Mouse (Mus musculus) limb, embryonic 11.5 days (tissue): ENCODE data around the gene Lin9. TPM values are rescaled to one million over a fixed set of nuclear protein-coding genes. Genes with fewer than 3 reads are reported as not detected.
A peak's percentile ranks its signal among the peaks of the same experiment; 100 is the strongest.
"Not testable (repeated sequence)": the region's sequence is repeated elsewhere in the genome, so short reads cannot be mapped to it uniquely, and the experiment has no call there.

ENCODE experiments used
- ATAC-seq: fragments of 200-750 bp; cut with Nextera tagmentation; 2 replicates; pipeline ENCODE4 v1.8.0; 2017; ENCODE audit warnings: low read depth; ENCODE audit not compliant: insufficient number of reproducible peaks, low FRiP score, low TSS enrichment
- DNase-seq: peaks from one replicate; pipeline ENCODE4 v3.0.0-alpha.2; 2015; ENCODE audit warnings: low spot score
- H3K27ac ChIP-seq: fragments of 300-500 bp; sonication (generic); replicated peaks from 2 replicates; pipeline ENCODE4 v1.5.1; 2014; ENCODE audit warnings: low read depth, mild to moderate bottlenecking, low read length
- H3K27me3 ChIP-seq: fragments of 300-500 bp; sonication (generic); 2 replicates; pipeline ENCODE4 v1.6.1; 2014; ENCODE audit warnings: mild to moderate bottlenecking, low read length, mixed read lengths; ENCODE audit not compliant: control insufficient read depth, insufficient read depth
- H3K36me3 ChIP-seq: fragments of 300-500 bp; sonication (generic); 2 replicates; pipeline ENCODE4 v1.6.1; 2014; ENCODE audit warnings: mild to moderate bottlenecking, low read length, moderate library complexity, mixed read lengths; ENCODE audit not compliant: control insufficient read depth, insufficient read depth
- H3K4me1 ChIP-seq: fragments of 300-500 bp; sonication (generic); 2 replicates; pipeline ENCODE4 v1.6.1; 2014; ENCODE audit warnings: low read length, mixed read lengths; ENCODE audit not compliant: control insufficient read depth, insufficient read depth
- H3K4me2 ChIP-seq: fragments of 300-500 bp; sonication (generic); 2 replicates; pipeline ENCODE4 v1.6.1; 2014; ENCODE audit warnings: low read depth, mild to moderate bottlenecking, moderate library complexity; ENCODE audit not compliant: severe bottlenecking
- H3K4me3 ChIP-seq: fragments of 300-500 bp; sonication (generic); 2 replicates; pipeline ENCODE4 v1.5.1; 2014; ENCODE audit warnings: low read depth, low read length
- H3K9ac ChIP-seq: fragments of 300-500 bp; sonication (generic); 2 replicates; pipeline ENCODE4 v1.6.1; 2014; ENCODE audit warnings: mild to moderate bottlenecking, low read length
- H3K9me3 ChIP-seq: fragments of 300-500 bp; sonication (generic); 2 replicates; pipeline ENCODE4 v1.6.1; 2016; ENCODE audit warnings: low read length; ENCODE audit not compliant: control insufficient read depth
- WGBS: fragments of 180-500 bp; shearing (Covaris S2); extraction: QIAGEN DNeasy Blood & Tissue Kit; methylation state at CpG from one replicate; pipeline ENCODE4 v1.1.7; 2014; 5-methylcytosine and 5-hydroxymethylcytosine counted together
- polyA plus RNA-seq: library from polyadenylated mRNA; unstranded; fragments of >200 nt; fragmentation: Nextera tagmentation; extraction: Ambion mirVana; gene quantifications from 2 replicates; pipeline ENCODE4 v1.2.1, GENCODE M21; 2014

Gene Lin9
- 24.6 and 25.9 TPM in 2 replicates for polyA plus RNA-seq

DNA sequence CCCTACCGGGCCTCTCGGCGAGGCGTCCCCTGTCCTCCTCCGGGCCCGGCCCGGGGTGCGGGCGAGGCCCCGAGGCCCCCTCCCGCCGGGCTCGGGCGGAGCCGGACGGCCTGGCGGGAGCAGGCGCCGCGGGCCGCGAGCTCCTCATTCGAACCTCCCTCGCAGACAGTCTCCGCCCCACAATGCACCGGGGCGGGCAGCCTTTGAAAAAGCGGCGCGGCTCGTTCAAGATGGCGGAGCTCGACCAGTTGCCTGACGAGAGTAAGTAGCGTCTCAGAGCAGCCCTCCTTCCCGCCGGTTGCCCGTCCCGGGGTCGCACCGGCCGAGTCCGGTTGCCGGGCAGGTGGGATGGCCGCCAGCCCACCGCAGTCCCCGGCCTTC, at the start of gene Lin9:
TSS of gene Lin9 (plus strand) at position 14 of the 381 bp plus-strand sequence.
- H3K4me1 ChIP-seq = no peaks in the 10 kb centered on the region; the same call in 1 of the 2 replicates
- H3K27me3 ChIP-seq = no peaks in the 10 kb centered on the region
- DNase-seq (peak; percentile 97), ATAC-seq (peak; percentile 84)
- under 1% methylated on average over 36 of the region's 47 CpGs for WGBS
- peak within 1 kb of the TSS; percentile 100 for H3K9ac ChIP-seq
- peak within 1 kb of the TSS; percentile 78 for H3K4me2 ChIP-seq
- H3K4me3 ChIP-seq = peak within 1 kb of the TSS; percentile 97
- no peaks in the 10 kb centered on the region for H3K9me3 ChIP-seq
- no peaks in the 10 kb centered on the region; the same call in 1 of the 2 replicates for H3K36me3 ChIP-seq
- peak within 1 kb of the TSS; percentile 98 for H3K27ac ChIP-seq

DNA sequence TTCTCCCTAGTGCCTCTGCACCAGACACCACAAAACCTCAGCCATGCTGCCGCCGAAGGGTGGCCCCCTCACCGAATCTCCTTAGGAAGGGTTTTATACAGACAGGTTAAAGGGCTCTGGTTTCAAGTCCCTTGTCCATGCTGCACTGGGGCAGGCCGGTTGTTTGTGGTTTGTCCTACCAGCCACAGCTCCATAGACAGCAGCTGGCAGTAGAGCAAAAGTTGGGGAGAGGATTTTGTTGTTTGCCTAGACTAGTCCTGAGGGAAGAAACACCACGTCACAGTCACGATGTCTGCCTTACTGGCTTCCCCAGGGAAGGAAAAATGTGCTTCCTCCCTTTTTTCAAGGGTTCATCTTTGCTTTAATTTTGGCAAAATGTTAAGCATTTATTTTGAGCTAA, 40.4 kb upstream of the Lin9 start:
- Histone ChIP-seq H3K9me3 (no peaks in the 10 kb centered on the region), H3K4me3 (no peak overlapping the region), H3K36me3 (peaks cover 41% of the 10 kb centered on the region), H3K4me2 (no peak overlapping the region), H3K4me1 (no peaks in the 10 kb centered on the region), H3K27me3 (no peaks in the 10 kb centered on the region), H3K27ac (no peak overlapping the region), H3K9ac (no peak overlapping the region)
- DNase-seq (no peak), ATAC-seq (no peak)
- WGBS = 91% methylated on average over 6 of the region's 6 CpGs

- H3K27ac ChIP-seq = no peak overlapping the region
- no peaks in the 10 kb centered on the region for H3K9me3 ChIP-seq
- no peak overlapping the region for H3K9ac ChIP-seq
- H3K4me2 ChIP-seq = no peak overlapping the region
- H3K27me3 ChIP-seq = no peaks in the 10 kb centered on the region
- H3K4me1 ChIP-seq = no peaks in the 10 kb centered on the region
- DNase-seq (no peak), ATAC-seq (no peak)
- WGBS = 91% methylated on average over 6 of the region's 6 CpGs
- peaks cover 36% of the 10 kb centered on the region for H3K36me3 ChIP-seq
- H3K4me3 ChIP-seq = no peak overlapping the region
These were observed 39.1 kb upstream of the Lin9 start for GRCm38 (mm10) chr1:180601806-180602205.

DNA sequence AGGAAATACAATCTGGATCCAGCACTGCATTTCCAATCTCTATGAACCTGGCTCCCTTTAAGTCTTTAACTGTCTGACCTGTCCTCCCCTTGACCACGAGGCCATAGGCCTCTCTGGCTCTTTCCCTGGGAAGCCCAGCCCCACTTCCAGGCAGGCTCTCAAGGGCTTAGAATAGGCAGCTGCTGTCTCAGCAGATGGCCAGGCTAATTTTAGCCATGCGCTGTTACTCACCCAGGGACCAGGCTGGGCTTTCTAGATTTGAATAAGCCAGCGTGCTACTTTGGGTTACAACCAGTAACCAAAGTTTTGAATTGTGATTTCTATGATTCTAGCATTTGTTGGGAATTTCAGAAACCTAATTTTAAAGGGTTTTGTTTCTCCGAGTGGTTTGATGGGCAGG, 36.4 kb upstream of the Lin9 start:
- H3K9ac ChIP-seq = no peak overlapping the region
- peaks cover 12% of the 10 kb centered on the region for H3K36me3 ChIP-seq
- no peak overlapping the region for H3K27ac ChIP-seq
- WGBS = 76% methylated on average over 4 of the region's 4 CpGs
- no peaks in the 10 kb centered on the region for H3K9me3 ChIP-seq
- no peak overlapping the region for H3K4me2 ChIP-seq
- DNase-seq (no peak), ATAC-seq (no peak)
- H3K27me3 ChIP-seq = no peaks in the 10 kb centered on the region
- no peak overlapping the region for H3K4me3 ChIP-seq
- no peaks in the 10 kb centered on the region for H3K4me1 ChIP-seq

DNA sequence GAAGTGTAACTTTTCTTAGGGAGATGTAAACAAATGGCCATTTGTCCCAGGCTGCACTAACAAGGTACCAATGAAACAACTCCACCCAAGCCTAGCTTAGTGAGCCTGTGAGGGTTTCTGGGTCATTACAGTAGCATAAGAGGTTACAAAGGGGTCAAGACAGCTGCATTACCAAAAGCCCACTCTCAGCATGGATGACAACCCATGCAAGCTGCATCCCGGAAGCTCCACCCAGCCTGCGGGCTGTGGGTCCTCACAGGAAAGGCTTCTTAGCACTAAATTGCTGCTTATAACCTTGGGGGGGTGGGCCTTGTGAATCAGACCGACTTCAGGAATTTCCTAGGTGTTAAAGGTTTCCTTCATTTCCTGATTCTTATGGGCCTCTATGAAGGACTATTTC, 34.8 kb upstream of the Lin9 start:
- peaks cover 6% of the 10 kb centered on the region for H3K36me3 ChIP-seq
- H3K9ac ChIP-seq = no peak overlapping the region
- ATAC-seq = no peak

GRCm38 (mm10) chr1:180606796-180607577, 34.0 kb upstream of the Lin9 start:
- Histone ChIP-seq H3K36me3 (peaks cover 4% of the 10 kb centered on the region; the same call in 1 of the 2 replicates), H3K4me2 (no peak overlapping the region), H3K9ac (no peak overlapping the region), H3K9me3 (no peaks in the 10 kb centered on the region; the same call in 1 of the 2 replicates), H3K27me3 (no peaks in the 10 kb centered on the region), H3K4me3 (no peak overlapping the region), H3K27ac (no peak overlapping the region), H3K4me1 (no peaks in the 10 kb centered on the region)
- no peak for DNase-seq
- no peak for ATAC-seq
- 60% methylated on average over 10 of the region's 10 CpGs for WGBS

More for the DNA sequence above, 34.8 kb upstream of the Lin9 start:
- H3K4me1 ChIP-seq = no peaks in the 10 kb centered on the region
- H3K9me3 ChIP-seq = no peaks in the 10 kb centered on the region
- H3K27ac ChIP-seq = no peak overlapping the region
- WGBS = 24% methylated on average over 3 of the region's 3 CpGs
- DNase-seq = no peak
- H3K4me2 ChIP-seq = no peak overlapping the region
- H3K27me3 ChIP-seq = no peaks in the 10 kb centered on the region
- no peak overlapping the region for H3K4me3 ChIP-seq

DNA sequence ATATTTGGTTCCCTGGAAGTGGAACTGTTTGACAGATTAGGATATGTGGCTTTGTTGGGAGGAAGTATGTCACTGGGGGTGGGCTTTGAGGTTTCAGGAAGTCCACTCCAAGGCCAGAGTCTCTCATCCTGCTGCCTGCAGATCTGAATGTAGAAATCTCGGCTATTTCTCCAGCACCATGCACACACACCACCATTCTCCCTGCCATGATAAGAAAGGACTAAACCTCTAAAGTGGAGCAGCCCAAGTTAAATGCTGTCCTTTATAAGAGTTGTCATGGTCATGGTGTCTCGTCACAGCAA, 33.4 kb upstream of the Lin9 start:
- Histone ChIP-seq H3K4me3 (no peak overlapping the region), H3K4me2 (no peak overlapping the region), H3K36me3 (peaks cover 4% of the 10 kb centered on the region; the same call in 1 of the 2 replicates), H3K9me3 (no peaks in the 10 kb centered on the region; the same call in 1 of the 2 replicates), H3K9ac (no peak overlapping the region), H3K27ac (no peak overlapping the region), H3K4me1 (no peaks in the 10 kb centered on the region), H3K27me3 (no peaks in the 10 kb centered on the region)
- WGBS = 89% methylated on average over 2 of the region's 2 CpGs
- no peak for DNase-seq
- ATAC-seq = no peak

GRCm38 (mm10) chr1:180611842-180612241, 29.1 kb upstream of the Lin9 start:
- H3K9me3 ChIP-seq, H3K9ac ChIP-seq, DNase-seq, H3K4me1 ChIP-seq, H3K4me3 ChIP-seq, H3K27ac ChIP-seq, H3K36me3 ChIP-seq, H3K4me2 ChIP-seq, H3K27me3 ChIP-seq, ATAC-seq: not testable (repeated sequence)
- 95% methylated on average over 10 of the region's 14 CpGs for WGBS
